Mouse (Mus musculus) left cerebral cortex, postnatal 36 days (tissue): ENCODE measurements around the gene Meis2. TPM values are rescaled to one million over a fixed set of nuclear protein-coding genes. Genes with fewer than 3 reads are reported as not detected.

Source experiments
- DNase-seq, 2 experiments: peaks; one replicate each; pipeline ENCODE4 v3.0.0; 2021 to 2022; ENCODE audit warnings: low spot score in 2 of 2, mixed read lengths in 1 of 2
- intact Hi-C: fragments of 180-260 bp; cut with DNase I; formaldehyde crosslinking; loops from one replicate; pipeline ENCODE4 v1.15.1; 2025
- total RNA-seq, 2 experiments: library from RNA; stranded (reverse); gene quantifications; 2 replicates each; pipeline ENCODE4 v1.2.3; 2021

Gene Meis2
- total RNA-seq, 2 experiments from 2014 or later: 100 to 123 TPM

GRCm38 (mm10) chr2:115933259-115933658 is 132.4 kb downstream of the Meis2 start:
- intact Hi-C loops: no loop called here
- DNase-seq: no peak

GRCm38 (mm10) chr2:115925744-115926143 is 139.9 kb downstream of the Meis2 start:
- intact Hi-C loops: no loop called here
- DNase-seq: no peak

- intact Hi-C loops: no loop called here
- no peak for DNase-seq
Observed at GRCm38 (mm10) chr2:115924472-115924871, 141.2 kb downstream of the Meis2 start.

- intact Hi-C loops: no loop called here
- DNase-seq: no peak
Observed at GRCm38 (mm10) chr2:115923247-115923646, 142.4 kb downstream of the Meis2 start.

GRCm38 (mm10) chr2:115921687-115922086 is 144.0 kb downstream of the Meis2 start:
- intact Hi-C loops: no loop called here
- DNase-seq: no peak

GRCm38 (mm10) chr2:115920336-115920951 is 145.2 kb downstream of the Meis2 start:
- no peak for DNase-seq
- intact Hi-C loops: no loop called here

- intact Hi-C loops: no loop called here
- no peak for DNase-seq
Observed at GRCm38 (mm10) chr2:115919141-115920071, 146.2 kb downstream of the Meis2 start.

GRCm38 (mm10) chr2:115918561-115918960 is 147.1 kb downstream of the Meis2 start:
- intact Hi-C loops: no loop called here
- DNase-seq: no peak

- DNase-seq: no peak
- intact Hi-C loops: no loop called here
Observed at GRCm38 (mm10) chr2:115914539-115914938, 151.1 kb downstream of the Meis2 start.

GRCm38 (mm10) chr2:115912948-115913529 is 152.6 kb downstream of the Meis2 start:
- intact Hi-C loops: no loop called here

GRCm38 (mm10) chr2:115911913-115912642 is 153.6 kb downstream of the Meis2 start:
- DNase-seq: no peak
- intact Hi-C loops: no loop called here

More at GRCm38 (mm10) chr2:115912948-115913529, 152.6 kb downstream of the Meis2 start:
- DNase-seq: no peak

GRCm38 (mm10) chr2:115910217-115910616 is 155.4 kb downstream of the Meis2 start:
- intact Hi-C loops: no loop called here
- no peak for DNase-seq

- intact Hi-C loops: no loop called here
- DNase-seq: no peak
Observed at GRCm38 (mm10) chr2:115901007-115901406, 164.6 kb downstream of the Meis2 start.

GRCm38 (mm10) chr2:115897559-115897958 is 168.1 kb downstream of the Meis2 start:
- intact Hi-C loops: no loop called here
- no peak for DNase-seq

- no peak for DNase-seq
- intact Hi-C loops: no loop called here
Observed at GRCm38 (mm10) chr2:115897001-115897400, 168.6 kb downstream of the Meis2 start.

- intact Hi-C loops: no loop called here
- no peak for DNase-seq
Observed at GRCm38 (mm10) chr2:115895717-115896116, 169.9 kb downstream of the Meis2 start.

- intact Hi-C loops: no loop called here
- DNase-seq: no peak
Observed at GRCm38 (mm10) chr2:115895256-115895655, 170.4 kb downstream of the Meis2 start.

- DNase-seq: no peak
- intact Hi-C loops: no loop called here
Observed at GRCm38 (mm10) chr2:115893113-115893512, 172.5 kb downstream of the Meis2 start.

- intact Hi-C loops: no loop called here
- no peak for DNase-seq
Observed at GRCm38 (mm10) chr2:115890715-115891114, 174.9 kb downstream of the Meis2 start.

- intact Hi-C loops: no loop called here
- DNase-seq: no peak
Observed at GRCm38 (mm10) chr2:115890030-115890429, 175.6 kb downstream of the Meis2 start.
